Mouse (Mus musculus): ENCODE measurements around the gene Zfp160.

- TF ChIP-seq CTCF (IDR thresholded peaks at IDR 0.05; ENCODE audit: control insufficient read depth, insufficient read depth, insufficient replicate concordance, low read depth, low read length) (no peak), POLR2A (IDR thresholded peaks at IDR 0.05; ENCODE audit: control insufficient read depth, low read depth, low read length) (no peak)
These were observed 42.2 kb downstream of the Zfp160 start for GRCm38 (mm10) chr17:21050901-21051300.
